Mouse (Mus musculus) common myeloid progenitor, adult 5-6 weeks (primary cell): ENCODE results near the gene Phlpp2. TPM values are rescaled to one million over a fixed set of nuclear protein-coding genes. Genes with fewer than 3 reads are reported as not detected.

Experiments used
- ATAC-seq: replicated peaks from 2 replicates; pipeline ENCODE4 v1.8.0; 2016; ENCODE audit warnings: low read depth, mild to moderate bottlenecking, moderate TSS enrichment, inconsistent platforms; ENCODE audit not compliant: poor library complexity, severe bottlenecking
- total RNA-seq: library from RNA; stranded (forward); fragments of 200-1000, 187-1606 nt; gene quantifications from 2 replicates; pipeline ENCODE4 v1.2.3, GENCODE M21; 2017

Phlpp2 gene
- total RNA-seq, 1 experiment from 2014 or later = 10.7 TPM

GRCm38 (mm10) chr8:109894636-109895035 is 26.3 kb downstream of the Phlpp2 start:
- ATAC-seq = no peak

- ATAC-seq = no peak
Measured at GRCm38 (mm10) chr8:109895355-109895754, 27.0 kb downstream of the Phlpp2 start.

GRCm38 (mm10) chr8:109902379-109902778 is 34.0 kb downstream of the Phlpp2 start:
- peak; percentile 57; the same call in 1 of the 2 replicates for ATAC-seq

GRCm38 (mm10) chr8:109903909-109904469 is 35.6 kb downstream of the Phlpp2 start:
- ATAC-seq = peak; percentile 54

- ATAC-seq = no peak
Measured at GRCm38 (mm10) chr8:109904928-109905668, 36.8 kb downstream of the Phlpp2 start.

- ATAC-seq = no peak
Measured at GRCm38 (mm10) chr8:109906907-109907306, 38.6 kb downstream of the Phlpp2 start.

- no peak for ATAC-seq
Measured at GRCm38 (mm10) chr8:109907376-109907775, 39.0 kb downstream of the Phlpp2 start.

GRCm38 (mm10) chr8:109917277-109917676 is 48.9 kb downstream of the Phlpp2 start:
- ATAC-seq = peak; percentile 99

GRCm38 (mm10) chr8:109920406-109921390 is 52.4 kb downstream of the Phlpp2 start:
- ATAC-seq = no peak

GRCm38 (mm10) chr8:109941606-109942360 is 73.4 kb downstream of the Phlpp2 start:
- ATAC-seq = no peak

GRCm38 (mm10) chr8:109945153-109945632 is 76.9 kb downstream of the Phlpp2 start:
- no peak for ATAC-seq

GRCm38 (mm10) chr8:109945694-109946093 is 77.4 kb downstream of the Phlpp2 start:
- ATAC-seq = no peak

- no peak for ATAC-seq
Measured at GRCm38 (mm10) chr8:109946272-109946671, 77.9 kb downstream of the Phlpp2 start.

- ATAC-seq = peak; percentile 70
Measured at GRCm38 (mm10) chr8:109947447-109948284, 79.3 kb downstream of the Phlpp2 start.

- peak; percentile 40; the same call in 1 of the 2 replicates for ATAC-seq
Measured at GRCm38 (mm10) chr8:109948285-109948564, 79.9 kb downstream of the Phlpp2 start.

GRCm38 (mm10) chr8:109952171-109952570 is 83.8 kb downstream of the Phlpp2 start:
- no peak for ATAC-seq

- no peak for ATAC-seq
Measured at GRCm38 (mm10) chr8:109954486-109954948, 86.2 kb downstream of the Phlpp2 start.

- peak; percentile 50 for ATAC-seq
Measured at GRCm38 (mm10) chr8:109957167-109958028, 89.1 kb downstream of the Phlpp2 start.
